Mouse (Mus musculus) T-helper 17 cell (primary cell): ENCODE results near the gene Flt3l.
"Not testable (repeated sequence)": the region's sequence is repeated elsewhere in the genome, so short reads cannot be mapped to it uniquely, and the experiment has no call there.

ENCODE experiments used
- in situ Hi-C, 2 experiments: fragments of 300-600 bp; cut with MboI, MseI; formaldehyde crosslinking; loops; 1 replicate in 1 of 2; 2 replicates in 1 of 2; pipeline ENCODE4 v1.15.1; 2025; ENCODE audit warnings: high pct_unique_total_duplicates in 2 of 2

Flt3l gene

GRCm38 (mm10) chr7:45163735-45164490 is 27.7 kb upstream of the Flt3l start, which contains the start of gene Slc17a7:
Slc17a7 (plus strand) TSS chr7:45163949.
- in situ Hi-C loops: no loop called here

DNA sequence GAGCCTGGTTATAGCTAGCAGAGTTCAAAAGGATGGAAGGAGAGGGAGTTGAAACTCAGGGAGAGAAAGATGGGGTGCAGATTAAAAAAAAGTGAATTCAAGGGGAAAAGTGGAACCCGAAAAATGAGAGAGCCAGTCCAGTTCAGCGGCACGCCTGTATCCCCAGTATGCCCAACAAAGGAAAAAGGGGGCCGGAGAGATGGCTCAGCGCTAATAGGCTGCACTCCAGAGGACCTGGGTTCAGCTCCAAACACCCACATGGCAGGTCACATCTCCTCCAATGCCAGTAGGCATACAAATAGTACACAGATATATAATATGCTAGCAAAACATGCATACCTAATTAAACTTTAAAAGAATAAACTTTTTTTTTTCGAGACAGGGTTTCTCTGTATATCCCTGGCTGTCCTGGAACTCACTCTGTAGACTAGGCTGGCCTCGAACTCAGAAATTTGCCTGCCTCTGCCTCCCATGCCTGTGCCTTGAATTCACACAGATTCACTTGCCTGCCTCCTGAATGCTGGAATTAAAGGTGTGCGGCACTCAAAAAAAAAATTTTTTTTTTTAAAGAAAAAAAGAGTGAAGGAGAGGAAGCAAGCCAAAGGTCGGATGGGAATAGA is 26.9 kb upstream of the Flt3l start:
- in situ Hi-C loops: no loop called here

DNA sequence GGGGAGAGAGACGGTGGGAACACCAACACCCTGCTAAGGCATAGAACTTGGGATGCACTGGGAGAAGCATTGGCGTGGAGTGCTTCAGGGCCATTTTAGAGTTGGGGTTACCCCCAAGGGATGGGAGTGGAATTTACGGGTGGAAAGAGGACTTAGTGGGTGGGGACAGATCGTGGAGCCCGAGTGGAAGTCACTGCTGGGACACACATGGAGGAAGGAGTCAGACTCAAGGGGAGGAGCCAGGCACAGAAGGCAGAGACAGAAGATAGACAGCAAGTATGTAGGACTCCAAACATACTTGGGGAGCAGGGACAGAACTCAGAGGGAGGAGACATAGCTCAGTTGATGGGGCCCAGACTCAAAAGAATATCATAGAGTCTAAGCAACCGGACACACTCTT is 26.3 kb upstream of the Flt3l start:
- in situ Hi-C loops: no loop called here

DNA sequence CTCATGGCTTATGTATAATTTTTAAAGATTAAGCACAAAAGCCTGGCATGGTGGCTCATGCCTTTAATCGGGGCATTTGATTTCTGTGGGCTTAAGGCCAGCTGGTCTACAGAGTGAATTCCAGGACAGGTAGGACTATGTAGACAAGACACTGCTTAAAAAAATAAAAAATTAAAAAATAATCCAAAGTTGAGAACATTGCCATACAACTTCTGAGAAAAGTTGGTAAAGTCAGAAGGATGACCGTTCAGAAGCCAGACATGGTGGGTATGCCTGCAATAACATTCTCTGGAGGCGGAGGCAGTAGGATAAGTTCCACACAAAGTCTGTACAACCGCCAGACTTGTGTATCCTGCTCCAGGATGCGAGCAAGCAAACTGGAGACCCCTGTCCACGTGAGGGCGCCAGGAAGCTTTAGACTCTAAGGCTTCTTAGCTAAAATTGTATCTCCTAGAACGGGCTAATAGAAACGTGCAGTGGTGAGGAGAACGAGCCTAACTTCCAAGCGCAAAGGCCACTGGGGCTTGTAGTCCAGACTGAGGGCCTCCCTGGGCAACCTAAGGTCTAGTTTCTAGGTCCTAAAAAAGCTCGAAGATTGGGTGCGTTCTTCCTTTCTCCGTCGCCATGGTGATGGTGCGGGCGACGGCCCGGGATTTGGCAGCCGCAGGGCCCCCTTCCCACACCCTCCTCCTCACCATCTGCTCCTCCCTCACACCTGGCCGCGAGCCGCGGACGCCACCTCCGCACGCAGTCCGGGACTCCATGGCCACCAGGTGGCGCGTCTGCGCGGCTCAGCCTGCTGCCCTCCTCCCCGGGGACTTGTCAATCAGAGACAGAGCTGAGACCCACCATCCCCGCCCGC is 25.6 kb upstream of the Flt3l start:
- in situ Hi-C loops: no loop called here

DNA sequence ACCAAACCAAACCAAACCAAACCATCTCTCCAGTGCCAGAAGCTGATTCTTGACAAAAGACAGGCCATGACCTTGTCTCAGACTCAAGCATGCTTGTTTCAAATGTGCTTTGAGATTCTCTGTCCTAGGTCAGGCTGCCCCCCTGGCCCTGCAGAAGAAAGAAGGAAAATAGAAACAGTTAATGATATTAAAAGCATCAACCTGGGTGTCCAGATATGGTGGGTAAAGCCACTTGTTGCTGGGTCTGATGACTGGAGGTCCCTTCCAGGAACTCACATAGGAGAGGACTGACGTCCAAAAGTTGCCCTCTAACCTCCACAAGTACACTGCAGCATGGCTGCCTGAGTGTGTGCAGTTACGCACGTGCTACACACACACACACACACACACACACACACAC is 24.6 kb upstream of the Flt3l start:
- in situ Hi-C loops: no loop called here

DNA sequence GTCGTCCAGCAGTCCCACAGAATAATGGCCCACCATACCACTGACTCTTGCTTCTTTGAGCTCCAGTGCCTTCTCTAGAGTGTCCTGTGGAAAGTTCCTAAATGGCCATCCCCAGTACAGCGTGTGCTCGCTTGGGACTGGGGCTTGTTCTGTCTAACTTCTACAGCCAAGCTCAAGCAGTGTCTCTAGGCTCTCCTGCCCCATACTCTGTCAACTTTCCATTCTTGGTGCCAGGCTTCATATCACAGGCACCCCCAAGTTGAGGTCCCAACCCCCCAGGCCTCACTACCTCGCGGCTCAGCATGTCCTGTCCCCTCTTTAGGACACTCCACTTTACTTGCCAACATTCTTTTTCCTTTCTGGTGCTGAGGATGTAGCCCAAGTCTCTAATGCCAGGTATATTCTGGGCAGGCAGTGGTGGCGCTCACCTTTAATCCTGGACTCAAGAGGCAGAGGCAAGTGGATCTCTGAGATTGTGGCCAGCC is 24.1 kb upstream of the Flt3l start:
- in situ Hi-C loops: no loop called here

GRCm38 (mm10) chr7:45158991-45159390 is 22.8 kb upstream of the Flt3l start:
- in situ Hi-C loops: no loop called here

- in situ Hi-C loops: no loop called here
These were observed 21.2 kb upstream of the Flt3l start for GRCm38 (mm10) chr7:45157459-45157858.

- in situ Hi-C loops: no loop called here
These were observed 20.0 kb upstream of the Flt3l start for GRCm38 (mm10) chr7:45156206-45156605.

DNA sequence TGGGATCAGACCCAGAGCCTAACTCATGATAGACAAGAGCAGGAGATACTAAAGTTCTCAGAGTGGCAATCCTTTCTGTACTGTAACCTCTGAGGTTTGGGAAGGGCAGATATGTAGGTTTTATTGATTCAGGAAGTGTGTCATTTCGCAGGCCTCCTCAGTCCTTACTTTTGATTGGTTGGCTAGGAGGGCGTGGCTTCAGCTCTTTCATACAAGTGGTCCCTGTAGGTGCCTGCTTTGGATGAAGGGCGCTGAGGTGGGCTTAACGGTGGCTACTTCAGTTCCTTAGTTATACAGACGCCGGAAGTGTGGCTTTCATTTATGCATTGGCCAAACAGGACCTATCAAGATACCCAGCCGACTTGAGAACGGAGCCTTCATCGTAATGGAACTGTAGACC is 19.4 kb upstream of the Flt3l start:
- in situ Hi-C loops: no loop called here

DNA sequence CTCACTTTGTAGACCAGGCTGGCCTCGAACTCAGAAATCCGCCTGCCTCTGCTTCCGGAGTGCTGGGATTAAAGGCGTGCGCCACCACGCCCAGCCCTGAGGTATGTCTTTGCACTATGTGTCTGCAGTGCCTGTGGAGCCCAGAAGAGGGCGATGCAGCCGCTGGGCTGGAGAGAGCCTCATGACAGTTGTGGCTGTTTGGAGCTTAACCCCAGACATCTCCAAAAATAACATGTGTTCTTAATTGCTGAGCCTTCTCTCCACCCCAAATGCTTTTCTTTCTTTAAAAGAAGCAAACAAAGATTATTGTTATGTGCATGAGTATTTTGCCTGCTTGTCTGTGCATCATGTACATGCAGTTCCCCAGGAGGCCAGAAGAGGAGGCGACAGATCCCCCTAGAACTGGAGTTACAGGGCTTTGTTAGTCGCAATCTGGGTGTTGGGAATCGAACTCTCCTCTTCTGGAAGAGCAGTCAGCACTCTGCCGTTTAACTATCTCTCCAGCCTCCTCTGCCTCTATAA is 18.8 kb upstream of the Flt3l start:
- in situ Hi-C loops: no loop called here

GRCm38 (mm10) chr7:45154096-45154992 is 18.1 kb upstream of the Flt3l start, which contains the start of the genes Pih1d1 and Aldh16a1:
Pih1d1 (plus strand) TSS chr7:45154303.
Aldh16a1 (minus strand) TSS chr7:45154584.
- in situ Hi-C loops: no loop called here

DNA sequence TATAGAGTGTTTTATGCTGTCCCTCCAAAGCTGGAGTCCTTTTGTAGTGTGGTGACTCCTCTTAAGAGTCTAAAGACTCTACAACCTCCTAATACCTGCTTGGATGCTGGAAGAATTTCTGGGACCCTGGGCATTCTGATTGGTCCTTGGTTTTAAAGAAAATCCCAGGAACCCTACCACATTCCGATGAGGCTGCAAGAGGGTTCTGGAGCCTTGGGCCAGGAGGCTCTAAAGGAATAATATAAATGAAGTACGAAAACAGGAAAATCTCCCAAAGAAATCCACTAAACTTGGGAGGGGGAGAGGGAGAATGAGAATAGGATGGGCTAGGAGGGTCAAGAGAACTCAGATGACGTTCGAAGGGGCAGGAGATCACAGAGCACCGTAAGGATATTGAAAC is 17.4 kb upstream of the Flt3l start:
- in situ Hi-C loops: no loop called here

DNA sequence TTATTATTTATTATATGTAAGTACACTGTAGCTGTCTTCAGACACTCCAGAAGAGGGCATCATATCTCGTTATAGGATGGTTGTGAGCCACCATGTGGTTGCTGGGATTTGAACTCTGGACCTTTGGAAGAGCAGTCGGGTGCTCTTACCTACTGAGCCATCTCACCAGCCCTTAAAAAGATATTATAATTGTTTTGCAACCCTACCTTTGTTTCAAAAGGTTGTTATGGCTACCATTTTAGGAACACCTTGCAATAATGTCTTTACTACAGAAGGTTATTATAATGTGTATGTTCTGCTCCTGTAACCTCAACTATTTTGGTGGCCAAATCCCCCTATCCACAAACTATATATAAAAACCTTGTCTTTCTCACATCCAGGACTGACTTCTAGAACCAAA is 16.8 kb upstream of the Flt3l start:
- in situ Hi-C loops: not testable (repeated sequence)

DNA sequence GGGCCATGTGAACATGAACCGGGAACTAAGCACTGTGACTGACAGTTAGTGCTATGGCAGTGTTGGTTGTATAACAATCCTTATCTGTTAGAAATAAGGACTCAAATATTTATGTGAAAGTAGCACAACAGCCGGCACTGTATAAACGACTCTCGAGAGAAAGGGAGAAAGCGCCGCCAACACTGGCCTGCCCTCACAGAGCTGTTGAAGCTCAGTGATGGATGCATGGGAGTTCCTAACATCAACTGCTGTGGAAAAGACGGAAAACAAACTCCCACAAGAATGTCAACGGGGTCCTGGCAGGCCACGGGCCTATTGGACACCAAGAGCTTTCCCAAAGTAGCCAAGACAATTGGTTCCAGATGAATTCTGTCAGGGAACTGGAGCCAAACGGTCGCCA is 15.1 kb upstream of the Flt3l start:
- in situ Hi-C loops: no loop called here

GRCm38 (mm10) chr7:45150321-45150720 is 14.1 kb upstream of the Flt3l start:
- in situ Hi-C loops: no loop called here

GRCm38 (mm10) chr7:45149545-45149944 is 13.3 kb upstream of the Flt3l start:
- in situ Hi-C loops: no loop called here

- in situ Hi-C loops: no loop called here
These were observed 12.4 kb upstream of the Flt3l start for GRCm38 (mm10) chr7:45148534-45149098.

DNA sequence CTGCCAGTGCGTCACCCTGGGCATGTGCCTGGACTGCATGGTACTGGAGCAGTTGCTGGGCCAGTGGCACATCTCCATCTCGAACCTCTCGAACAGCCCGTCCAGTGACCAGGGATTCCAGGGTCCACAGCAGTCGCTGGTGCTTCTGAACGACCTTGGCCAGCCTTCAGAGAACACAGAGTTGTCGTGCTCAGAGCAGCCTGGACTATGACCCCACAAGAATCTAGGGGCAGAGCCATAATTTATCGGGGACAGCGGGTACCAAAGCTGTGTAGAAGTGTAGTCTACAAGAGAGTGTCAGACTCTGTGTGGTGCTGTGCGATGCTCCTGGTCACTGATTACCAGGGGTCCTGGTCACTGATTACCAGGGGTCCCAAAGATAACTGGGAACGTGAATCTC is 11.7 kb upstream of the Flt3l start:
- in situ Hi-C loops: no loop called here

DNA sequence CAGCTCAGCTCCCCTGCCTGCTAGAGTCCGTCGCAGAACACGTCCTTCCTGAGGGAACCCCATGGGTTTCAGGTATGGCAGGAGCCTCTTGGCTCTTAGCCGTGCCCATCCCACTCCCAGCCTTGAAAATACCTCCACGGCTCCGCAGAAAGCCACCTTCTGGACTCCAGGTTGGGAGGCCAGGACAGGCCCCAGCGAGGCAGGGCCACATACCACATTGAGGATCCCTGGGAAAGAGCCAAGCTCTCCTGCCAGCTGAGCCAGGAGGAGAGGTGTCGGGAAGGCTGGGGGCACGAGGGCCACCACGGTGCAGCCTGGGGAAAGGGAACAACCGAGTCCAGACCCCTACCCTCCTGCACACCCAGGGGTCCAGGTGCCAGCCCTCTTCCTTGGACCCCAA is 11.0 kb upstream of the Flt3l start:
- in situ Hi-C loops: no loop called here

DNA sequence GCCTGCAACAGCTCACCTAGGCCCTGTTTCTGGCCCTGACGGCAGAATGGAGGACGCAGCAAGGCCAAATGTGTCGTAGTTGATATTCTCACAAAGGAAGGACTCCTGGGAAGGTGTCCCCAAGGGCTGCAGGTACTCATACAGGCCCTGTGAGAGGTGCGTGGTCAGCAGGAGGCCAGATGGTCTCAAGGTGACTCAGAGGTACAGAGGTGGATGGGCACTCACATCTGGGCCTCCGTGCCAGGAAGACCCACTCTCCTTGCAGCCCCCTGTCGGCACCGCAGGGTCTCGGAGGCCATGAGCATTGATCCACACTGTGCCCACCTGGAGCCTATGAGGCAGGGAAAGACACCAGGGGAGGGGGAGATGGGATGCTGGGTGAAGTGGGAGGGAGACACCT is 9.2 kb upstream of the Flt3l start:
- in situ Hi-C loops: no loop called here
